Mouse (Mus musculus): Measurements from ENCODE around the gene Slc25a31.

DNA sequence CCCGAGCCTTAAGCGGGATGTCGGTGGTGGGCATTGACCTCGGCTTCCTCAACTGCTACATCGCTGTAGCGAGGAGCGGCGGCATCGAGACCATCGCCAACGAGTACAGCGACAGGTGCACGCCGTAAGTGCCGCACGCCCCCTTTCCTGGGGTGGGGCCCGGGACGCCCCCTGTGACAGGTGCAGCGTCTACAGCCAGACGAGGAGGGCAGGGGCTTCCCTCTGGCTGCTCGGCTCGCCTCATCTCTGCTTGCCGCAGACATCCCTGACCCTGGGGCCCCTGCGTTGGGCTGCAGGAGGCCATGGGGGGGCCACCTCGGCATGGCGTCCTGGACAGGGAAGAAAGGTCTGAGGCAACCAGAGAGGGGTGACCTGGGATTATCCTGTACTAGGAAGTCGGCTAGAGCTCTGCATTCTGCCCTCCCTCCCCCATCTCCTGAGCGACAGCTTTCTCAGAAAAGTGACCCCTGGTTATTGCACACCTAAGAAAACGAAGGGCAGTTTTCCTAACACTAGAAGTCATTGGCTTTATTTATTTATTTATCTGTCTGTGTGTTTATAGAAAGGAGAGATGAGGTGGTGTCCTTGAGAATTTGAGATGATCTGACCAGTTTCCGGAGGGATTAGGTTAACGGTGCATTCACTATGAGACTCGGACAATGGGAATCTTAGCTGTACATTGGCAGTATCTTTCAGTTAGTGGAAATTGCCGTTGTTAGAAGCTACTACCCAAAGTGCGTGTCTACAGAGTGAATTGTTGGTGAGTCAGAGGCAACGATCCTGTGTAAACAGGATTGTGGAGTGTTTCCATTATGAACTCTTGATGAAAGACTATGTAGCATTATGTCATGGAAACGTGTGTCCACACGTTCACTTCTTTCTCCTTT, 37.2 kb downstream of the Slc25a31 start:
- TF ChIP-seq CTCF (IDR thresholded peaks at IDR 0.05 in 2 of 3, conservative IDR thresholded peaks at IDR 0.05 in 1 of 3; ENCODE audit: control insufficient read depth in 1 of 3, insufficient read depth in 1 of 3, low read depth in 2 of 3, low read length in 3 of 3, poor library complexity in 1 of 3, severe bottlenecking in 1 of 3): no peak
- no peak for TF ChIP-seq NRF1 (IDR thresholded peaks at IDR 0.05; ENCODE audit: insufficient read depth, low read depth, low read length, poor library complexity, severe bottlenecking)
- no peak; a peak in 1 of 4 replicates for TF ChIP-seq EP300 (IDR thresholded peaks at IDR 0.05; ENCODE audit: low read depth in 1 of 2, low read length in 2 of 2)
- TF ChIP-seq ZNF384 (IDR thresholded peaks at IDR 0.05; ENCODE audit: low read depth, low read length): no peak
- TF ChIP-seq POLR2A (IDR thresholded peaks at IDR 0.05; ENCODE audit: control insufficient read depth in 1 of 2, insufficient read depth in 1 of 2, low read depth in 1 of 2, low read length in 2 of 2, poor library complexity in 1 of 2): no peak; a peak in 1 of 4 replicates

Measured in MEL (cell line).